Mouse (Mus musculus) forebrain, postnatal 0 days (tissue): ENCODE measurements at regions not wholly inside any gene's neighbourhood (a gene's known extent, or its start where the extent isn't known, plus 50 kb on each side); places are given as distances from the start of the nearest gene placed in this dataset.

Experiments used
- ATAC-seq: fragments of 200-750 bp; cut with Nextera tagmentation; 2 replicates; pipeline ENCODE4 v1.8.0; 2017; ENCODE audit warnings: mild to moderate bottlenecking, moderate library complexity
- DNase-seq: peaks from one replicate; pipeline ENCODE4 v3.0.0-alpha.2; 2015
- H3K27ac ChIP-seq: fragments of 300-500 bp; sonication (generic); 2 replicates; pipeline ENCODE4 v1.5.1; 2014; ENCODE audit warnings: low read depth, mild to moderate bottlenecking, antibody characterized with exemption, low read length, moderate library complexity, mixed read lengths
- H3K27me3 ChIP-seq: fragments of 300-500 bp; sonication (generic); 2 replicates; pipeline ENCODE4 v1.6.1; 2014; ENCODE audit warnings: mild to moderate bottlenecking, low read length, mixed read lengths; ENCODE audit not compliant: insufficient read depth
- H3K36me3 ChIP-seq: fragments of 300-500 bp; sonication (generic); 2 replicates; pipeline ENCODE4 v1.6.1; 2014; ENCODE audit warnings: mild to moderate bottlenecking, moderate library complexity; ENCODE audit not compliant: insufficient read depth
- H3K4me1 ChIP-seq: fragments of 300-500 bp; sonication (generic); 2 replicates; pipeline ENCODE4 v1.6.1; 2014; ENCODE audit warnings: antibody characterized with exemption; ENCODE audit not compliant: insufficient read depth
- H3K4me2 ChIP-seq: fragments of 300-500 bp; sonication (generic); 2 replicates; pipeline ENCODE4 v1.6.1; 2014; ENCODE audit warnings: low read depth, mild to moderate bottlenecking, moderate library complexity
- H3K4me3 ChIP-seq: fragments of 300-500 bp; sonication (generic); 2 replicates; pipeline ENCODE4 v1.5.1; 2014; ENCODE audit warnings: low read depth, low read length, mixed read lengths
- H3K9ac ChIP-seq: fragments of 300-500 bp; sonication (generic); 2 replicates; pipeline ENCODE4 v1.6.1; 2014; ENCODE audit warnings: mild to moderate bottlenecking
- H3K9me3 ChIP-seq: fragments of 300-500 bp; sonication (generic); 2 replicates; pipeline ENCODE4 v1.6.1; 2016; ENCODE audit warnings: low read length
- CTCF ChIP-seq: sonication (generic); IDR thresholded peaks from 2 replicates; pipeline ENCODE4 v1.5.1; 2016; ENCODE audit warnings: antibody characterized with exemption, control low read depth, low read depth
- WGBS: fragments of 180-500 bp; shearing (Covaris S2); extraction: QIAGEN DNeasy Blood & Tissue Kit; methylation state at CpG from one replicate; pipeline ENCODE4 v1.1.7; 2014; 5-methylcytosine and 5-hydroxymethylcytosine counted together

DNA sequence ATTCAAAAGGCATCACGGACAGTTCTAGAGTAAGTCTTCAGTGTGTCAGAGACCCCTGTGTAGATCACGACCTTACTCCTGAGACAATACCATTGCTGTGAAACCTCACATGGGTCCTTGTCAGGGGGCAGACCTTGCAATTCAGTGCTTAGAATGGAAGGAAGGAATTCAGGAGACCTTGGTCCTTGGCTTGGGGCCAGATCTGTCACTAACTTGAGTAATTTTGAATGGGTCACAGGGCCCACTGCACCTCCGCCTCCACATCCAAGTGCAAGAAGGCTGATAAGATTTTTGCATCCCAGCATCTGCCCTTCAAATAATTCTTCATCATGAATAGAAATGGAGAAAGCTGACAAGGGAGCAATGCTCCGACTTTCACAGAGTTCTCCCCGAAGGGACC is 202.6 kb downstream of the Wdr11 start:
- H3K4me2 ChIP-seq: no peak overlapping the region
- no peaks in the 10 kb centered on the region for H3K36me3 ChIP-seq
- H3K9me3 ChIP-seq: no peaks in the 10 kb centered on the region
- ATAC-seq (no peak), DNase-seq (no peak)
- H3K9ac ChIP-seq: no peak overlapping the region
- peaks cover 11% of the 10 kb centered on the region for H3K4me1 ChIP-seq
- no peak for TF ChIP-seq CTCF
- H3K27ac ChIP-seq: no peak overlapping the region
- no peaks in the 10 kb centered on the region for H3K27me3 ChIP-seq
- 63% methylated on average over 5 of the region's 5 CpGs for WGBS
- H3K4me3 ChIP-seq: no peak overlapping the region

DNA sequence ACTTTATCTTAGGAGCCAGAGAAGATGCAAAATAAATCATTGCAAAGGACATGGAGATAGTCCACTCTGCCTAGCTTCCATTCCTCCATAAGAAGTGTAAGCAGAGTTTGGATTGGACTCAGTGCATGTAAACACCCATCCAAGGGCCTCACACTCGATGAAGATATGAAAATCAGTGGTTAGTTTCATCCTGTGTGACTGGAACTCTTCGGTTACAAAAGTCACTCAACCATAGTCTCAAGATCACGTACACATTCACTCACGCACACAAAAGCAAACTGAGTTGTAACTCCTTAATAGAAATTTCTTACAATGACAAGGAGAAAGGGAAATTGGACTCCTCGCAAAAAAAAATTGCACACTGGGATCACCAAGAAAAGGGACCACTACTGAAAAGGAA is 206.9 kb downstream of the Wdr11 start:
- Histone ChIP-seq H3K4me1 (0 out of 2 replicates have a peak, but pooled peaks cover 5% of the 10 kb centered on the region), H3K27ac (no peak overlapping the region), H3K9ac (no peak overlapping the region), H3K27me3 (no peaks in the 10 kb centered on the region), H3K4me3 (no peak overlapping the region), H3K4me2 (no peak overlapping the region), H3K9me3 (no peaks in the 10 kb centered on the region), H3K36me3 (no peaks in the 10 kb centered on the region)
- ATAC-seq (no peak), DNase-seq (no peak)
- 90% methylated on average over 5 of the region's 5 CpGs for WGBS
- no peak for TF ChIP-seq CTCF

DNA sequence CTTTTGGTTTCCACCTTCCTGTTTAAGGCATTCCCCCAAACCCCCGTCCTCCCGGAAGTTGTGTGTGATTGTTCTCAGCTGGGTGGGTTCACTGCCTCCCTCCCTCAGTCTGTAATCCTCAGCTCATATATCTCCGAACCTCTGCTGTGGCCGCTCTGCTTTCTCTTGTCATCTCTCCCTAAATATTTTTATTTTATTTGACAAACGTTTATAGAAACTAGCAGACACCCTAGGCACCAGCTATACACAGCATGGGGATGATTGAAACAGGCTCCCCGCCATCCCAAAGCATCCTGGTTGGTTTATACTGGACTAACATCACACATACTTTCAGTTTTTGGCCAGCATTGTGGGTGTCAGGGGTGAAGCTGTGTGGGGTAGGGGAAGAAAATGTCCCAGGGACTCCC is 208.8 kb downstream of the Wdr11 start:
- no peak for ATAC-seq
- WGBS: 73% methylated on average over 6 of the region's 6 CpGs

DNA sequence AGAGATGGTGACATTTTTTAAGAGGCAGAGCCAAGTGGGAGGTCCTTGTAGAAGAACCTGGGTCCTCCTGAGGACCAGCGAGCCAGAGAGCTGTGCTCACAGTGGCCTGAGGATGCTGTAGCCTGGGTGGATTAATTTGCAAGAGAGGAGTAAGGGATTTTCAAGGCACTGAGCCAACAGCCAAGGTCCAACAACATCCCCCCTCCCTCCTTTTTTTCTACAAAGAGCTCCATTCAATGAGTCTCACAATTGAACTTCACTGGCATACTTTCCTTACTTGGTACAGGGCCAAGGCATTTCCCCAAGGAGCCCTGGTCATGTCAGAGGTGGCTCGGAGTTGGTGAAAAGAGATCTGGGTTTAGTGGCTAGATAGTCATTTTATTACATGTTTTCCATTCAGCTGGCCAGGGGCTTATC is 209.8 kb downstream of the Wdr11 start:
- no peak for TF ChIP-seq CTCF
- ATAC-seq: no peak
- WGBS: 11% methylated on average over 2 of the region's 2 CpGs
- Histone ChIP-seq H3K9me3 (no peaks in the 10 kb centered on the region), H3K36me3 (no peaks in the 10 kb centered on the region), H3K4me2 (no peak overlapping the region), H3K9ac (no peak overlapping the region), H3K27ac (no peak overlapping the region), H3K4me1 (0 out of 2 replicates have a peak, but pooled peaks cover 5% of the 10 kb centered on the region), H3K4me3 (no peak overlapping the region), H3K27me3 (no peaks in the 10 kb centered on the region)
- DNase-seq: peak; percentile 68

More for the DNA sequence above, 208.8 kb downstream of the Wdr11 start:
- no peaks in the 10 kb centered on the region for H3K36me3 ChIP-seq
- H3K4me2 ChIP-seq: no peak overlapping the region
- TF ChIP-seq CTCF: no peak
- no peak overlapping the region for H3K27ac ChIP-seq
- H3K4me1 ChIP-seq: 0 out of 2 replicates have a peak, but pooled peaks cover 5% of the 10 kb centered on the region
- no peak for DNase-seq
- H3K4me3 ChIP-seq: no peak overlapping the region
- no peak overlapping the region for H3K9ac ChIP-seq
- H3K27me3 ChIP-seq: no peaks in the 10 kb centered on the region
- no peaks in the 10 kb centered on the region for H3K9me3 ChIP-seq

DNA sequence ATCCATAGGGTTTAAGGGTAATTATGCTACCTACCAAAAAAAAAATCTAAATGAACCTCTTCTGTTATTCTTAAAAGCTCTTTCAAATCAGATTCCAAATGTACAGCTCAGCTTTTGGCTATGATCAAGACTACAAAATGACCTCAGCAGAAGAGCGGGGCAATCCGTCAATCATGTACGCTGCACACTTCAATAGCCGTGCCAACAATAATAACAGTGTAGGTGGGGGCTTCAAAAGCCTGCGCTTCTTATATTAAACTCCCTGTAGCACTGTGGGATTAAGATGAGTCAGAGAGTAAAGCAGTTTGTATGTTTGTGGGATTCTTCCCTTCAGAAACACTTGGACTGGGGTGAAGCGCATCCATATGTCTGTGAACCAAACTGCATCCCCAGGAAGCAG is 210.5 kb downstream of the Wdr11 start:
- Histone ChIP-seq H3K27ac (no peak overlapping the region), H3K27me3 (no peaks in the 10 kb centered on the region), H3K4me3 (no peak overlapping the region), H3K36me3 (no peaks in the 10 kb centered on the region), H3K4me2 (no peak overlapping the region), H3K4me1 (0 out of 2 replicates have a peak, but pooled peaks cover 5% of the 10 kb centered on the region), H3K9ac (no peak overlapping the region), H3K9me3 (no peaks in the 10 kb centered on the region)
- no peak for ATAC-seq
- 26% methylated on average over 6 of the region's 6 CpGs for WGBS
- no peak for TF ChIP-seq CTCF
- no peak for DNase-seq

DNA sequence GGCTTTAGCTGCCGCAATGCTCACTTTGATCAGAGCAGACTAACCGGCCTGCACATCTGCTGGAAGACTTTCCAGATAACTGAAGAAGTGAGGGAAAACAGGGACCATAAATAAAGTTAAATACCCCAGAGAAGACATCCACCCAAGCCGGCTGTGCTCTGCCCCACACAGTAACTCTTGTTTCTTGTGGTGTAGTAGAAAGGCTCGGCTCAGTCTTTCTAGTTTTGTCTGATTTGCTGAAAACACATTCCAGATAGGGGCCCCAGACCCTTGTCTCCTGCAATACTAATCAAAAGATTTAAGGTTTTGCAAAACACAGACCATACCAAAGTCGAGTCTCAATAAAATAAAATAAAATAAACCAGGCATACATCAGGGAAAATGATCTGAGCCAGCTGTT is 213.7 kb downstream of the Wdr11 start:
- H3K36me3 ChIP-seq: no peaks in the 10 kb centered on the region
- H3K4me2 ChIP-seq: no peak overlapping the region
- 0 out of 2 replicates have a peak, but pooled peaks cover 5% of the 10 kb centered on the region for H3K4me1 ChIP-seq
- no peak overlapping the region for H3K9ac ChIP-seq
- H3K27me3 ChIP-seq: no peaks in the 10 kb centered on the region
- DNase-seq (no peak), ATAC-seq (no peak)
- TF ChIP-seq CTCF: no peak
- 90% methylated on average over 5 of the region's 5 CpGs for WGBS
- H3K9me3 ChIP-seq: no peaks in the 10 kb centered on the region
- no peak overlapping the region for H3K27ac ChIP-seq
- no peak overlapping the region for H3K4me3 ChIP-seq

DNA sequence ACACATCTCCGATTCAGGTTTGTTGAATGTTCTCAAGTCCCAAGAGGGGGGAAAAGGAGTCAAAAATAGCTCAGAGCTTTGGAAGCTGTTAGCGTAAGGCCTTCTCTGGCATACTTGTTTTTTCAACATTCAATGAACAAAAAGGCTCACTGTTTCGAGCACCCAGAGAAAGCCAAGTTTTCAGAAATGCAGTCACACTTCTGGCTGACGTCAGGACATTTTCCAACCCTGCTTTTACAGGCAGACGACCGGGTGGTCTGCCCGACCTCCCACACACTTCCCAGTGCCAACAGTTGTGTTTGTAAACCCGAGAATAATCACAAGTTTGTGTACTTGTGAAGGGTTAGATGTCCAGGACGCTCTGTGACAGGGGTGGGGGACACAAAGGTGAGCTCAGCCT is 218.5 kb downstream of the Wdr11 start:
- DNase-seq (peak; percentile 25), ATAC-seq (no peak; the same call in 1 of the 2 replicates)
- H3K9me3 ChIP-seq: no peaks in the 10 kb centered on the region
- no peak overlapping the region for H3K9ac ChIP-seq
- H3K4me3 ChIP-seq: no peak overlapping the region
- no peak for TF ChIP-seq CTCF
- H3K36me3 ChIP-seq: no peaks in the 10 kb centered on the region
- no peaks in the 10 kb centered on the region for H3K4me1 ChIP-seq
- no peak overlapping the region for H3K27ac ChIP-seq
- WGBS: 39% methylated on average over 9 of the region's 9 CpGs
- no peak overlapping the region for H3K4me2 ChIP-seq
- no peaks in the 10 kb centered on the region for H3K27me3 ChIP-seq

DNA sequence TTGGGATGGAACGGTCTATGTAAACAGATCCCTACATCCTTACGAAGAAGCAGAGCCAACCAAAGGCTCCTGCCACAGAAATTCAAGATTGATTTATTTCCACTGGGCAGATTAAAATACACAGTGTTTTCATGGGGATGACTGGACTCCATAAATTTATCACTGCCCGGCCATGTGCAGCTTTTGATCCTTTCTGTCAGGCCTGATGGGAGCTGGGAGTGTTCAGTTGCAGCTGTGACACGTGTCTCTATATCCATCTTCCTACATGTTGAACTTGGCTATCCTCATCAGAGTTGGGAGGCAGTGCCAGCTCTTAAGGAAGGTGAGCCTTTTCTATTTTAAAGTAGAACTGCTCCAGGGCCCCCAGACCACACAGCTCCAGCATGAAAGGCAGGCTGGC is 218.9 kb downstream of the Wdr11 start:
- Histone ChIP-seq H3K36me3 (no peaks in the 10 kb centered on the region), H3K4me1 (no peaks in the 10 kb centered on the region), H3K27ac (no peak overlapping the region), H3K9me3 (no peaks in the 10 kb centered on the region), H3K27me3 (no peaks in the 10 kb centered on the region), H3K4me3 (no peak overlapping the region), H3K4me2 (no peak overlapping the region), H3K9ac (no peak overlapping the region)
- DNase-seq: no peak
- ATAC-seq: no peak
- 63% methylated on average over 4 of the region's 4 CpGs for whole genome bisulfite sequencing
- no peak for TF ChIP-seq CTCF
